Mouse (Mus musculus): Measurements from ENCODE around the gene Gemin2.

Gene Gemin2

GRCm38 (mm10) chr12:59060322-59060721, 47.1 kb downstream of the Gemin2 start:
- DNase-seq = peak; percentile 43

- DNase-seq = peak; percentile 99
These were observed 47.9 kb downstream of the Gemin2 start, which contains the start of gene Trappc6b for GRCm38 (mm10) chr12:59060993-59061595. TSS of gene Trappc6b (minus strand) at chr12:59061472.

GRCm38 (mm10) chr12:59064837-59065236, 51.6 kb downstream of the Gemin2 start:
- peak; percentile 75 for DNase-seq

GRCm38 (mm10) chr12:59065776-59066175, 52.6 kb downstream of the Gemin2 start:
- no peak for DNase-seq

GRCm38 (mm10) chr12:59066448-59067077, 53.4 kb downstream of the Gemin2 start, which contains the start of gene Pnn:
TSS of gene Pnn (plus strand) at chr12:59066884.
- DNase-seq = peak; percentile 100

- DNase-seq = no peak
These were observed 53.9 kb downstream of the Gemin2 start for GRCm38 (mm10) chr12:59067095-59067494.

DNA sequence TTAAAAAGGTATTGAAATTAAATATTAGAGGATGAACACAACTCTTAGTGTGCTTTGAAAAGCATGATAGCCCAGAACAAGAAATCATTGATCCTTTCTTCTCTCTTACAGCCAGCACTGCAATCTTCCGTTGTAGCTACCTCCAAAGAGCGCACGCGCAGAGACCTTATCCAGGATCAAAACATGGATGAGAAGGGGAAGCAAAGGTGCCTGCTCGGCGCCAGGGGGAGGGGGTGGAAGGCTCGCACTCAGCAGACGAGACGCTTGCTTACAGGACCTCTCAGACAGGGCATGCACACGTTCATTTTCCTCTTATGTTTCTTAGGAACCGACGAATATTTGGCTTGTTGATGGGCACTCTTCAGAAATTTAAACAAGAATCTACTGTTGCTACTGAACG, 55.6 kb downstream of the Gemin2 start:
- peak; percentile 64 for DNase-seq

GRCm38 (mm10) chr12:59072286-59072685, 59.1 kb downstream of the Gemin2 start:
- DNase-seq = peak; percentile 69

DNA sequence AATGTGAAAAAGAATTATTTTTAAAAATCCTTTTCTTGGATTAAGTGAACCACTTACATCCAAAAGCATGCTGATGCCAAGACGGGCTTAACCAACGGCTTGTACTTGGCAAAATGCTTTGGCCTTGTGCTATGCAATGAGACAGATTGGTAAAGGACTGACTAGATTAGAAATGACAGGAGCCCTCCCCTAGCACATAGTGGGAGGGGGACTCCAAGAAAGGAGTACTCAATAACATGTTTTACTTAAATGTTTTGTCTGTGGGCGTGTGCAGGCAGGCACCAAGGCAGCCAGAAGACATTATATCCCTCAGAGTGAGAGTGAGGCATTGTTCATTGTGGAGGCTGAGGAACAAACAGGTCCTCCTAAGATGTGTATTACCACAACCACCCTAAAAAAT, 60.9 kb downstream of the Gemin2 start:
- peak; percentile 50 for DNase-seq

GRCm38 (mm10) chr12:59076996-59077395, 63.8 kb downstream of the Gemin2 start:
- DNase-seq = peak; percentile 16

DNA sequence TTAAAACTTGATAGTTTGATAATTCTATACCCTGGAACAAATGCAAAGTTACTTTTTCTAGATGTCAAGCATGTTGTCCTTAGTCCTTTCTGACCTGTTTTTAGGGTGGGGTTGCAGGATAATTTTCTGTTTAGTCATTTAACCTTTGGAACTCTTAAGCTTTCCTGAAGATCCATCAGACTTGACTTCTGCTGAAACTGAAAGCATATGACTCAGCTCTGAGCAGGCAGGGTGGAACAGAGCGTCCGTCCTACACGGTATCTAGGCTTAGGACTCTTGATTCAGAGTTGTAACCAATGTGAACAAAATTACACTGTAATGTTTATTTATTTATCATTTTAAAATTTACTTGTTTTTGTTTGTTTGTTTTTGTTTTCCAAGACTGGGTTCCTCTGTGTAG, 64.7 kb downstream of the Gemin2 start:
- DNase-seq = no peak
